Mouse (Mus musculus) cerebellum, postnatal 14 days (tissue): ENCODE measurements at regions not wholly inside any gene's neighbourhood (a gene's known extent, or its start where the extent isn't known, plus 50 kb on each side); places are given as distances from the start of the nearest gene placed in this dataset.

ENCODE experiments used
- DNase-seq, 2 experiments: peaks; one replicate each; pipeline ENCODE4 v3.0.0; 2021; ENCODE audit warnings: mixed read lengths in 2 of 2

- no peak for DNase-seq
Measured at GRCm38 (mm10) chr2:173930606-173931177, 145.4 kb upstream of the Stx16 start.

GRCm38 (mm10) chr2:173935706-173936105 is 140.4 kb upstream of the Stx16 start:
- no peak for DNase-seq

- peak; percentile 2 to 15 for DNase-seq
Measured at GRCm38 (mm10) chr2:173937531-173938439, 138.3 kb upstream of the Stx16 start.

GRCm38 (mm10) chr2:173938440-173938787 is 137.7 kb upstream of the Stx16 start:
- no peak for DNase-seq

GRCm38 (mm10) chr2:173945441-173945840 is 130.7 kb upstream of the Stx16 start:
- DNase-seq, result no peak

- DNase-seq, result no peak
Measured at GRCm38 (mm10) chr2:173948586-173948985, 127.5 kb upstream of the Stx16 start.

- no peak for DNase-seq
Measured at GRCm38 (mm10) chr2:173950164-173950891, 125.8 kb upstream of the Stx16 start.

GRCm38 (mm10) chr2:173966111-173966510 is 110.0 kb upstream of the Stx16 start:
- no peak for DNase-seq

GRCm38 (mm10) chr2:173970789-173971188 is 105.3 kb upstream of the Stx16 start:
- no peak for DNase-seq

GRCm38 (mm10) chr2:173976314-173977053 is 99.6 kb upstream of the Stx16 start:
- DNase-seq, result no peak

- no peak for DNase-seq
Measured at GRCm38 (mm10) chr2:173977236-173978053, 98.7 kb upstream of the Stx16 start.

- DNase-seq, result no peak
Measured at GRCm38 (mm10) chr2:173978138-173978765, 97.9 kb upstream of the Stx16 start.

- DNase-seq, result no peak
Measured at GRCm38 (mm10) chr2:173981036-173981435, 95.1 kb upstream of the Stx16 start.

- DNase-seq, result no peak
Measured at GRCm38 (mm10) chr2:173987516-173987915, 88.6 kb upstream of the Stx16 start.

- DNase-seq, result no peak
Measured at GRCm38 (mm10) chr2:173987921-173988320, 88.2 kb upstream of the Stx16 start.

- DNase-seq, result no peak
Measured at GRCm38 (mm10) chr2:173988641-173989336, 87.3 kb upstream of the Stx16 start.

GRCm38 (mm10) chr2:173990664-173991063 is 85.4 kb upstream of the Stx16 start:
- DNase-seq, result no peak

- no peak for DNase-seq
Measured at GRCm38 (mm10) chr2:173991447-173991846, 84.7 kb upstream of the Stx16 start.

GRCm38 (mm10) chr2:173992041-173992440 is 84.1 kb upstream of the Stx16 start:
- no peak for DNase-seq

- DNase-seq, result no peak
Measured at GRCm38 (mm10) chr2:173993431-173993955, 82.6 kb upstream of the Stx16 start.
